Mouse (Mus musculus): ENCODE results near the gene Smad1. TPM values are rescaled to one million over a fixed set of nuclear protein-coding genes. Genes with fewer than 3 reads are reported as not detected.

Gene Smad1
- polyA plus RNA-seq, 1 experiment from 2014 or later = 62.9 TPM

Other genes with a start within 250 kb of the Smad1 start
- not detected in 2 replicates for gene 1700011L22Rik, start 150.9 kb downstream of the Smad1 start, polyA plus RNA-seq (2015; fragmentation: Nextera tagmentation; extraction: Ambion mirVana)
- 16.7 and 17.8 TPM in 2 replicates for gene Mmaa, start 104.6 kb downstream of the Smad1 start, polyA plus RNA-seq (2015; fragmentation: Nextera tagmentation; extraction: Ambion mirVana)
- gene Otud4, start 240.1 kb upstream of the Smad1 start, polyA plus RNA-seq (2015; fragmentation: Nextera tagmentation; extraction: Ambion mirVana) = 9.7 and 11.4 TPM in 2 replicates

Data from hindbrain, embryonic 15.5 days (tissue).